13 mouse cellular contexts compared by ENCODE assay signal in genomic region chr3:33955064-33955463, GRCm38 (mm10).
DNase-seq lines count a peak whose midpoint lies in the region; ATAC-seq lines count a peak whose summit lies in the region.
"Had no signal": no experiment of that assay in that cellular context is flagged by ENCODE, and none has a peak within 500 bp of the region (broad histone marks: within the 10 kb centered on the region; RNA-seq: fewer than 3 reads in every experiment).

No protein-coding gene starts in this region.

- H3K4me3 ChIP-seq in forebrain, embryonic 11.5 days (ENCODE audit: low read depth, low read length): no peak overlapping the region
- no peak overlapping the region for H3K4me3 ChIP-seq in forebrain, embryonic 13.5 days
- no peak overlapping the region for H3K4me3 ChIP-seq in kidney, embryonic 14.5 days (ENCODE audit: low read length)
- H3K4me3 ChIP-seq in limb, embryonic 12.5 days (replicated peaks): no peak overlapping the region
- H3K4me3 ChIP-seq: midbrain, embryonic 13.5 days had no signal

- no peak for DNase-seq in forebrain, embryonic 11.5 days (ENCODE audit: low spot score)
- no peak for DNase-seq in kidney, adult 11 months
- DNase-seq in R1 (ENCODE audit: low read depth, low spot score): peak; percentile 67
- DNase-seq in left cerebral cortex, postnatal 36 days (ENCODE audit: low spot score in 2 of 2): no peak
- DNase-seq in left cerebral cortex, adult 8-10 months (ENCODE audit: low spot score in 2 of 2): no peak
- DNase-seq: adrenal gland, postnatal 14 days; cerebellum, adult 9-10 months; liver; lung, postnatal 4 days had no signal

- intact Hi-C loops in left cerebral cortex, postnatal 36 days (cut with DNase I): loop anchor here (10.0 kb wide), 2 partner anchors 130 to 690 kb away; partner anchors contain the start of gene Dnajc19

- no peak overlapping the region for H3K27ac ChIP-seq in forebrain, embryonic 11.5 days (ENCODE audit: low read depth, low read length)
- no peak overlapping the region for H3K27ac ChIP-seq in forebrain, embryonic 13.5 days
- no peak overlapping the region for H3K27ac ChIP-seq in kidney, embryonic 14.5 days (ENCODE audit: low read depth, low read length)
- H3K27ac ChIP-seq in limb, embryonic 12.5 days: no peak overlapping the region
- H3K27ac ChIP-seq: midbrain, embryonic 13.5 days had no signal

- ATAC-seq in forebrain, embryonic 11.5 days (replicated peaks; ENCODE audit: low FRiP score): no peak
- ATAC-seq in forebrain, embryonic 13.5 days: no peak
- ATAC-seq in kidney, embryonic 14.5 days (ENCODE audit: low FRiP score, low TSS enrichment): 0 out of 2 replicates have a peak, but pooled peaks have one; percentile 43
- no peak for ATAC-seq in limb, embryonic 12.5 days (ENCODE audit: insufficient number of reproducible peaks, insufficient read depth, low FRiP score, low TSS enrichment, low read depth)

- H3K36me3 ChIP-seq in forebrain, embryonic 11.5 days (ENCODE audit: control insufficient read depth, insufficient read depth, low read length): no peaks in the 10 kb centered on the region
- H3K36me3 ChIP-seq in forebrain, embryonic 13.5 days (ENCODE audit: poor library complexity, severe bottlenecking): no peaks in the 10 kb centered on the region
- H3K36me3 ChIP-seq in kidney, embryonic 14.5 days (ENCODE audit: control insufficient read depth, insufficient read depth, low read length): no peaks in the 10 kb centered on the region
- no peaks in the 10 kb centered on the region for H3K36me3 ChIP-seq in limb, embryonic 12.5 days
- H3K36me3 ChIP-seq: midbrain, embryonic 13.5 days had no signal

- 1% methylated on average over 6 of the region's 6 CpGs for WGBS in forebrain, embryonic 11.5 days
- 2% methylated on average over 6 of the region's 6 CpGs for WGBS in forebrain, embryonic 13.5 days
- WGBS in kidney, embryonic 14.5 days: under 1% methylated on average over 6 of the region's 6 CpGs
- 1% methylated on average over 6 of the region's 6 CpGs for WGBS in limb, embryonic 12.5 days

- peaks cover 6% of the 10 kb centered on the region; the same call in 1 of the 2 replicates for H3K4me1 ChIP-seq in forebrain, embryonic 11.5 days (replicated peaks; ENCODE audit: control insufficient read depth, insufficient read depth, low read length)
- peaks cover 14% of the 10 kb centered on the region for H3K4me1 ChIP-seq in forebrain, embryonic 13.5 days
- H3K4me1 ChIP-seq in kidney, embryonic 14.5 days (ENCODE audit: control insufficient read depth, insufficient read depth, low read length): 0 out of 2 replicates have a peak, but pooled peaks cover 3% of the 10 kb centered on the region
- H3K4me1 ChIP-seq in limb, embryonic 12.5 days (replicated peaks): peaks cover 12% of the 10 kb centered on the region

- H3K27me3 ChIP-seq in forebrain, embryonic 11.5 days (ENCODE audit: control insufficient read depth, insufficient read depth, low read length): peaks cover 2% of the 10 kb centered on the region; the same call in 1 of the 2 replicates
- H3K27me3 ChIP-seq in forebrain, embryonic 13.5 days: peaks cover 13% of the 10 kb centered on the region
- peaks cover 4% of the 10 kb centered on the region for H3K27me3 ChIP-seq in kidney, embryonic 14.5 days (ENCODE audit: control insufficient read depth, insufficient read depth, low read length)
- H3K27me3 ChIP-seq in limb, embryonic 12.5 days: peaks cover 26% of the 10 kb centered on the region

- no peak overlapping the region for H3K9ac ChIP-seq in forebrain, embryonic 11.5 days (ENCODE audit: low read length)
- H3K9ac ChIP-seq in forebrain, embryonic 13.5 days: no peak overlapping the region
- no peak overlapping the region for H3K9ac ChIP-seq in kidney, embryonic 14.5 days (ENCODE audit: low read depth, low read length)
- H3K9ac ChIP-seq in limb, embryonic 12.5 days (replicated peaks): no peak overlapping the region
- H3K9ac ChIP-seq: midbrain, embryonic 13.5 days had no signal

- 0 out of 2 replicates have a peak overlapping the region, but pooled peaks have one; percentile 15 for H3K4me2 ChIP-seq in forebrain, embryonic 11.5 days (ENCODE audit: low read depth, low read length, severe bottlenecking)
- no peak overlapping the region for H3K4me2 ChIP-seq in forebrain, embryonic 13.5 days
- H3K4me2 ChIP-seq in kidney, embryonic 14.5 days (replicated peaks; ENCODE audit: low read depth, low read length): no peak overlapping the region
- peak overlapping the region; percentile 34 for H3K4me2 ChIP-seq in limb, embryonic 12.5 days

- H3K9me3 ChIP-seq in forebrain, embryonic 11.5 days (ENCODE audit: control insufficient read depth, low read length): no peaks in the 10 kb centered on the region
- H3K9me3 ChIP-seq in forebrain, embryonic 13.5 days (replicated peaks): no peaks in the 10 kb centered on the region
- no peaks in the 10 kb centered on the region for H3K9me3 ChIP-seq in kidney, embryonic 14.5 days (ENCODE audit: control insufficient read depth, low read length)
- no peaks in the 10 kb centered on the region for H3K9me3 ChIP-seq in limb, embryonic 12.5 days
- H3K9me3 ChIP-seq: midbrain, embryonic 13.5 days had no signal

Comparison
In these comparisons a context has a peak if more than half of its experiments do, and no peak if none do; other contexts are left out.
1. H3K4me2 ChIP-seq: peak in forebrain, embryonic 11.5 days (single experiment) and limb, embryonic 12.5 days (single experiment); none in forebrain, embryonic 13.5 days (single experiment) and kidney, embryonic 14.5 days (single experiment).